Mouse (Mus musculus) bone marrow macrophage, adult 2 months (primary cell): Measurements from ENCODE around the gene Pparg.

Source experiments
- CTCF ChIP-seq: IDR thresholded peaks from 2 replicates; pipeline ENCODE4 v1.5.1; 2012; ENCODE audit warnings: low read depth, mild to moderate bottlenecking, low read length, moderate library complexity
- POLR2A ChIP-seq: IDR thresholded peaks from 2 replicates; pipeline ENCODE4 v1.6.1; 2012; ENCODE audit warnings: mild to moderate bottlenecking, low read depth, low read length, borderline replicate concordance

DNA sequence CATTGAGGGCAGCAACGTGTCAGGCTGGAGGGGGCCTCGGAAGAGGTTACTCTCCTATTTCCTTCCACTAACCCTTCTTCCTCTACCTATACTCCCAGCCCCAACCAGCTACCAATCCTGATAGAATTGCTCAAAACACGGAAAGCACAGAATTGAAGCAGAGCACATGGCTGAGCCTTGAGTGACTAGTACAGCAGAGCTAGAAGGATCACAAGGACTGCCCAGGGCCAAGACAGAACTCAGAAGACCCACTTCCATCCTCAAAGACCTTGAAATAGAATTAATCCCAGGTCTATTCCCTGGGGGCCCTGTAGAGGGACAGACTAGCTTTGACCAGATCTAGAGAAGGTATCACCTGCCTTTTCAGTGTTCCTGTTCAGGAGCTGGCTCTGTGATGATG is 120.9 kb downstream of the Pparg start:
- TF ChIP-seq CTCF (no peak), POLR2A (no peak)
